ENCODE assay signal across 23 mouse cellular contexts in the genomic region with DNA sequence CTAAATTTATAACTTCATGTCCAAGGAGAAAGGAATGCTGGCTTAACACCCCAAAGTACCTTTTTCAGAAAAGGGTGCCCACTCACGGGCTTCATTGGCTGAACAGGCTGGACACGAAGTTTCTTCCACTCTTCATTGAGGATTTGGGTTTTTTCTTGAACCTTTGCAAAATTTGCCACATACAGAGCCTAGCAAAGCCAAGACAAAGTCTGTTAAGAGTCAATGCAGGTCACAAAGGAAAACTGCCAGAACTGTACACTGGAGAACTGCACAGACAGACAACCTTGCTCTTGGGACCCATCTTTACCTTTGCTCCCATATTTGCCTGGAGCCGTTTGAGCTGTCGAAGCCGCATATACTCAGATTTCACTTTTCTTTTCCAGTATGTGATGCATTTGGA. TPM values are rescaled to one million over a fixed set of nuclear protein-coding genes. Genes with fewer than 3 reads are reported as not detected.
"Had no signal": no experiment of that assay in that cellular context is flagged by ENCODE, and none has a peak within 500 bp of the region (broad histone marks: within the 10 kb centered on the region; RNA-seq: fewer than 3 reads in every experiment).

No protein-coding gene starts in this region.

- H3K4me3 ChIP-seq: layer of hippocampus, adult 2 months; left cerebral cortex, adult 2 months; liver, embryonic 13.5 days; midbrain, embryonic 12.5 days; midbrain, embryonic 15.5 days; neural tube, embryonic 12.5 days; neural tube, embryonic 15.5 days had no signal

- H3K9ac ChIP-seq: liver, embryonic 13.5 days; lung, embryonic 14.5 days; midbrain, embryonic 12.5 days; midbrain, embryonic 15.5 days; neural tube, embryonic 12.5 days; neural tube, embryonic 15.5 days had no signal

- H3K4me2 ChIP-seq: liver, embryonic 13.5 days; lung, embryonic 14.5 days; midbrain, embryonic 12.5 days; midbrain, embryonic 15.5 days; neural tube, embryonic 12.5 days; neural tube, embryonic 15.5 days had no signal

- ATAC-seq: inflammation-experienced regulatory T-cells, adult 6 months; intestine, embryonic 16.5 days; lung, postnatal 0 days; midbrain, embryonic 15.5 days had no signal

- H3K4me1 ChIP-seq: midbrain, embryonic 12.5 days; midbrain, embryonic 15.5 days; neural tube, embryonic 12.5 days; neural tube, embryonic 15.5 days had no signal

- H3K9me3 ChIP-seq: liver, embryonic 13.5 days; midbrain, embryonic 12.5 days; midbrain, embryonic 15.5 days; neural tube, embryonic 12.5 days; neural tube, embryonic 15.5 days had no signal

- H3K27me3 ChIP-seq: liver, embryonic 13.5 days; midbrain, embryonic 12.5 days; midbrain, embryonic 15.5 days; neural tube, embryonic 12.5 days; neural tube, embryonic 15.5 days had no signal

- DNase-seq: layer of hippocampus, adult 9-11 months; layer of hippocampus, postnatal 36 days; liver, embryonic 13.5 days; lung, embryonic 14.5 days; right cerebral cortex, adult 18-20 months; right cerebral cortex, postnatal 14 days; right cerebral cortex, postnatal 4 days; thymus, adult 2 months; thymus, postnatal 14 days; thymus, postnatal 4 days had no signal

- H3K27ac ChIP-seq: layer of hippocampus, adult 2 months; left cerebral cortex, adult 2 months; liver, embryonic 13.5 days; macrophage; midbrain, embryonic 12.5 days; midbrain, embryonic 15.5 days; neural tube, embryonic 12.5 days; neural tube, embryonic 15.5 days; stomach, postnatal 0 days had no signal

RNA-seq across cellular contexts. Expression of gene Ramp2, which starts 28.9 kb away (rescaled TPM):
- total RNA-seq: megakaryocyte, adult 5-6 weeks had no signal
- polyA plus RNA-seq: inflammation-experienced regulatory T-cells, adult 6 months; macrophage had no signal

RNA-seq across cellular contexts. Expression of gene Ccr10, which starts 41.7 kb away (rescaled TPM):
- total RNA-seq: layer of hippocampus, adult 2 months; layer of hippocampus, postnatal 36 days; liver, adult 2 months had no signal
- polyA plus RNA-seq: liver, embryonic 13.5 days; macrophage had no signal

RNA-seq across cellular contexts. Expression of gene Wnk4, which starts 43.4 kb away (rescaled TPM):
- polyA plus RNA-seq: macrophage had no signal
